In genomic region chr6:53589746-53590145, GRCm38 (mm10) we compare ENCODE assay signal across 13 mouse cellular contexts.
DNase-seq lines count a peak whose midpoint lies in the region; ATAC-seq and TF ChIP-seq lines count a peak whose summit lies in the region.
"Had no signal": no experiment of that assay in that cellular context is flagged by ENCODE, and none has a peak within 500 bp of the region (broad histone marks: within the 10 kb centered on the region; RNA-seq: fewer than 3 reads in every experiment).

No protein-coding gene starts in this region.

- WGBS in lung, adult 2 months: 48% methylated on average over 6 of the region's 6 CpGs
- WGBS in forebrain, embryonic 15.5 days: 96% methylated on average over 6 of the region's 6 CpGs
- 92% methylated on average over 6 of the region's 6 CpGs for WGBS in forebrain, embryonic 14.5 days

- H3K4me3 ChIP-seq in lung, adult 2 months (replicated peaks; ENCODE audit: extremely low read depth, low read depth, low read length): peak overlapping the region; percentile 24
- H3K4me3 ChIP-seq in forebrain, embryonic 15.5 days: no peak overlapping the region
- no peak overlapping the region for H3K4me3 ChIP-seq in forebrain, embryonic 14.5 days (ENCODE audit: low read depth, low read length)
- H3K4me3 ChIP-seq: forebrain, embryonic 12.5 days; stomach, embryonic 15.5 days had no signal

- H3K27ac ChIP-seq in forebrain, embryonic 15.5 days (replicated peaks): no peak overlapping the region
- no peak overlapping the region for H3K27ac ChIP-seq in forebrain, embryonic 14.5 days (ENCODE audit: low read depth, low read length)
- H3K27ac ChIP-seq: forebrain, embryonic 12.5 days; stomach, embryonic 15.5 days had no signal

- no peak overlapping the region for H3K9ac ChIP-seq in forebrain, embryonic 15.5 days (replicated peaks)
- H3K9ac ChIP-seq in forebrain, embryonic 14.5 days (ENCODE audit: low read length): no peak overlapping the region
- H3K9ac ChIP-seq: forebrain, embryonic 12.5 days; stomach, embryonic 15.5 days had no signal

- H3K4me1 ChIP-seq in lung, adult 2 months (ENCODE audit: control insufficient read depth, insufficient read depth, low read length): peaks cover 4% of the 10 kb centered on the region; the same call in 1 of the 2 replicates
- H3K4me1 ChIP-seq in forebrain, embryonic 15.5 days: peaks cover 27% of the 10 kb centered on the region
- peaks cover 16% of the 10 kb centered on the region for H3K4me1 ChIP-seq in forebrain, embryonic 14.5 days (ENCODE audit: control insufficient read depth, insufficient read depth, low read length)

- H3K9me3 ChIP-seq in forebrain, embryonic 15.5 days: no peaks in the 10 kb centered on the region
- H3K9me3 ChIP-seq in forebrain, embryonic 14.5 days (replicated peaks; ENCODE audit: control insufficient read depth, low read length): no peaks in the 10 kb centered on the region
- H3K9me3 ChIP-seq: forebrain, embryonic 12.5 days; stomach, embryonic 15.5 days had no signal

- H3K4me2 ChIP-seq in forebrain, embryonic 15.5 days (replicated peaks): no peak overlapping the region
- H3K4me2 ChIP-seq in forebrain, embryonic 14.5 days (ENCODE audit: low read length): no peak overlapping the region
- H3K4me2 ChIP-seq: forebrain, embryonic 12.5 days; stomach, embryonic 15.5 days had no signal

- TF ChIP-seq POLR2A in lung, adult 2 months (IDR thresholded peaks at IDR 0.05; ENCODE audit: borderline replicate concordance, extremely low read depth, low read depth, low read length): no peak

- TF ChIP-seq CTCF in lung, adult 2 months (IDR thresholded peaks at IDR 0.05; ENCODE audit: insufficient read depth, low read length): no peak

- H3K36me3 ChIP-seq in forebrain, embryonic 15.5 days: no peaks in the 10 kb centered on the region
- H3K36me3 ChIP-seq in forebrain, embryonic 14.5 days (ENCODE audit: control insufficient read depth, insufficient read depth, low read length): no peaks in the 10 kb centered on the region
- H3K36me3 ChIP-seq: forebrain, embryonic 12.5 days; stomach, embryonic 15.5 days had no signal

- ATAC-seq in monocyte, adult 5-6 weeks (replicated peaks; ENCODE audit: insufficient number of reproducible peaks, low FRiP score, low TSS enrichment, poor library complexity, severe bottlenecking): peak; percentile 72
- no peak for ATAC-seq in forebrain, embryonic 15.5 days (replicated peaks)
- ATAC-seq in forebrain, embryonic 14.5 days: no peak
- ATAC-seq: Patski had no signal

- no peaks in the 10 kb centered on the region for H3K27me3 ChIP-seq in forebrain, embryonic 15.5 days
- H3K27me3 ChIP-seq in forebrain, embryonic 14.5 days (replicated peaks; ENCODE audit: control insufficient read depth, insufficient read depth, low read length): no peaks in the 10 kb centered on the region
- H3K27me3 ChIP-seq: forebrain, embryonic 12.5 days; Patski; stomach, embryonic 15.5 days had no signal

- DNase-seq in lung, adult 2 months: no peak
- DNase-seq in lung, postnatal 10 days: no peak
- DNase-seq in adipocyte (ENCODE audit: low spot score): peak; percentile 10
- DNase-seq in thymus, postnatal 36 days: peak; percentile 38 to 44
- DNase-seq in forebrain, embryonic 14.5 days (ENCODE audit: low spot score): no peak
- DNase-seq: cerebellum, postnatal 25 days; kidney, adult 8-10 months; retina, postnatal 1 day had no signal

Comparison
In these comparisons a context has a peak if more than half of its experiments do, and no peak if none do; other contexts are left out.
1. DNase-seq: peak in adipocyte (single experiment) and thymus, postnatal 36 days (2 of 2); none in lung, adult 2 months (single experiment), lung, postnatal 10 days (single experiment) and forebrain, embryonic 14.5 days (single experiment).